Mouse (Mus musculus) liver, adult 2 months (tissue): ENCODE measurements around the gene Mansc4.

Experiments
- CTCF ChIP-seq: fragments of 200-500 bp; IDR thresholded peaks from 2 replicates; pipeline ENCODE4 v1.5.1; 2011; ENCODE audit warnings: low read depth, low read length, control low read depth
- POLR2A ChIP-seq: fragments of 200-500 bp; IDR thresholded peaks from 2 replicates; pipeline ENCODE4 v1.6.1; 2011; ENCODE audit warnings: low read length, control low read depth; ENCODE audit not compliant: insufficient read depth; ENCODE audit errors: extremely low read depth

GRCm38 (mm10) chr6:147061630-147062029, 25.2 kb downstream of the Mansc4 start:
- no peak for TF ChIP-seq CTCF
- TF ChIP-seq POLR2A, result no peak
